Mouse (Mus musculus): Measurements from ENCODE around the gene Actn4.

- no peak for TF ChIP-seq CTCF (IDR thresholded peaks at IDR 0.05; ENCODE audit: borderline replicate concordance, control insufficient read depth, extremely low read depth, insufficient read depth, low read length, poor library complexity)
- TF ChIP-seq POLR2A (IDR thresholded peaks at IDR 0.05; ENCODE audit: control insufficient read depth, extremely low read depth, insufficient read depth, low read length, poor library complexity) = no peak
Observed at GRCm38 (mm10) chr7:28849700-28850236, 112.4 kb downstream of the Actn4 start.
